Mouse (Mus musculus) retina, postnatal 1 day (tissue): Measurements from ENCODE around the gene Smim5.
A peak's percentile ranks its signal among the peaks of the same experiment; 100 is the strongest.

Source experiments
- DNase-seq: peaks from one replicate; pipeline ENCODE4 v3.0.0-alpha.2; 2012

Gene Smim5

GRCm38 (mm10) chr11:115898446-115898845 lies 1.3 kb upstream of the Smim5 start:
- no peak for DNase-seq

GRCm38 (mm10) chr11:115898886-115899285 lies 880 bp upstream of the Smim5 start:
- DNase-seq = peak; percentile 46

- no peak for DNase-seq
Observed at GRCm38 (mm10) chr11:115900561-115901337, 983 bp downstream of the Smim5 start.

- DNase-seq = no peak
Observed at GRCm38 (mm10) chr11:115901338-115902161, 1.8 kb downstream of the Smim5 start.

GRCm38 (mm10) chr11:115902177-115902576 lies 2.4 kb downstream of the Smim5 start:
- no peak for DNase-seq

- DNase-seq = no peak
Observed at GRCm38 (mm10) chr11:115902831-115903230, 3.1 kb downstream of the Smim5 start.

GRCm38 (mm10) chr11:115903384-115904230 lies 3.8 kb downstream of the Smim5 start:
- DNase-seq = no peak

GRCm38 (mm10) chr11:115904231-115904955 lies 4.6 kb downstream of the Smim5 start:
- DNase-seq = no peak

GRCm38 (mm10) chr11:115904956-115905790 lies 5.4 kb downstream of the Smim5 start:
- peak; percentile 16 for DNase-seq

- no peak for DNase-seq
Observed at GRCm38 (mm10) chr11:115906116-115906515, 6.3 kb downstream of the Smim5 start.

GRCm38 (mm10) chr11:115906521-115906920 lies 6.8 kb downstream of the Smim5 start:
- peak; percentile 30 for DNase-seq

- no peak for DNase-seq
Observed at GRCm38 (mm10) chr11:115911134-115911561, 11.4 kb downstream of the Smim5 start.

GRCm38 (mm10) chr11:115911632-115912376 lies 12.0 kb downstream of the Smim5 start, which contains the start of gene Smim6:
Gene Smim6 (plus strand): TSS chr11:115912017.
- no peak for DNase-seq

GRCm38 (mm10) chr11:115916579-115916978 lies 16.8 kb downstream of the Smim5 start:
- DNase-seq = no peak

GRCm38 (mm10) chr11:115918637-115919036 lies 18.9 kb downstream of the Smim5 start:
- DNase-seq = no peak

GRCm38 (mm10) chr11:115919073-115919472 lies 19.3 kb downstream of the Smim5 start:
- DNase-seq = no peak

GRCm38 (mm10) chr11:115920110-115920818 lies 20.5 kb downstream of the Smim5 start:
- DNase-seq = peak; percentile 74

- no peak for DNase-seq
Observed at GRCm38 (mm10) chr11:115921986-115922385, 22.2 kb downstream of the Smim5 start.

- no peak for DNase-seq
Observed at GRCm38 (mm10) chr11:115929031-115929430, 29.3 kb downstream of the Smim5 start.

- DNase-seq = no peak
Observed at GRCm38 (mm10) chr11:115929818-115930217, 30.1 kb downstream of the Smim5 start.
